Mouse (Mus musculus): ENCODE results near the gene Ap2s1.

The Ap2s1 gene

GRCm38 (mm10) chr7:16794886-16795285 is 56.7 kb downstream of the Ap2s1 start:
- no peak for DNase-seq (ENCODE audit: low read depth)
